Mouse (Mus musculus): Measurements from ENCODE around the gene Dnaaf5. TPM values are rescaled to one million over a fixed set of nuclear protein-coding genes. Genes with fewer than 3 reads are reported as not detected.

Gene Dnaaf5
- polyA plus RNA-seq, 1 experiment from 2014 or later = 6.4 TPM

GRCm38 (mm10) chr5:139220006-139220515 lies 70.0 kb downstream of the Dnaaf5 start:
- WGBS = 64% methylated on average over 4 of the region's 4 CpGs
- H3K27ac ChIP-seq (replicated peaks in 1 of 2; ENCODE audit: control insufficient read depth in 1 of 2, insufficient read depth in 1 of 2, low read depth in 2 of 2, low read length in 2 of 2) = 0 out of 4 replicates have a peak overlapping the region, but pooled peaks of 1 of the 2 experiments have one; percentile 14

GRCm38 (mm10) chr5:139220610-139221009 lies 70.6 kb downstream of the Dnaaf5 start:
- peak; percentile 56; the same call in 1 of the 2 replicates for ATAC-seq (ENCODE audit: insufficient number of reproducible peaks, insufficient read depth, low FRiP score, low read depth)
- H3K27ac ChIP-seq (replicated peaks in 1 of 2; ENCODE audit: control insufficient read depth in 1 of 2, insufficient read depth in 1 of 2, low read depth in 2 of 2, low read length in 2 of 2) = 0 out of 4 replicates have a peak overlapping the region, but pooled peaks of 1 of the 2 experiments have one; percentile 14
- no peak overlapping the region for H3K4me3 ChIP-seq (ENCODE audit: control insufficient read depth in 1 of 2, insufficient read depth in 1 of 2, low read depth in 1 of 2, low read length in 2 of 2)
- H3K4me1 ChIP-seq (ENCODE audit: control insufficient read depth in 2 of 2, insufficient read depth in 2 of 2, low read length in 2 of 2) = peaks cover 0 to 4% of the 10 kb centered on the region in 2 experiments; a peak in 1 of 4 replicates
- H3K9ac ChIP-seq (ENCODE audit: low read length) = no peak overlapping the region
- H3K9me3 ChIP-seq (ENCODE audit: control insufficient read depth, low read length) = no peaks in the 10 kb centered on the region
- H3K4me2 ChIP-seq (ENCODE audit: low read length) = no peak overlapping the region
- peaks cover 66% of the 10 kb centered on the region for H3K36me3 ChIP-seq (ENCODE audit: control insufficient read depth, insufficient read depth, low read length)
- WGBS = 70% methylated on average over 4 of the region's 4 CpGs
- H3K27me3 ChIP-seq (ENCODE audit: control insufficient read depth, insufficient read depth, low read length) = no peaks in the 10 kb centered on the region

More at GRCm38 (mm10) chr5:139220006-139220515, 70.0 kb downstream of the Dnaaf5 start:
- Histone ChIP-seq H3K4me1 (ENCODE audit: control insufficient read depth in 2 of 2, insufficient read depth in 2 of 2, low read length in 2 of 2) (peaks cover 0 to 4% of the 10 kb centered on the region in 2 experiments; a peak in 1 of 4 replicates), H3K36me3 (ENCODE audit: control insufficient read depth, insufficient read depth, low read length) (peaks cover 66% of the 10 kb centered on the region), H3K9ac (ENCODE audit: low read length) (no peak overlapping the region), H3K4me3 (ENCODE audit: control insufficient read depth in 1 of 2, insufficient read depth in 1 of 2, low read depth in 1 of 2, low read length in 2 of 2) (no peak overlapping the region), H3K27me3 (ENCODE audit: control insufficient read depth, insufficient read depth, low read length) (no peaks in the 10 kb centered on the region), H3K9me3 (ENCODE audit: control insufficient read depth, low read length) (no peaks in the 10 kb centered on the region), H3K4me2 (ENCODE audit: low read length) (no peak overlapping the region)
- ATAC-seq (ENCODE audit: insufficient number of reproducible peaks, insufficient read depth, low FRiP score, low read depth) = no peak

GRCm38 (mm10) chr5:139223331-139223730 lies 73.3 kb downstream of the Dnaaf5 start:
- H3K27ac ChIP-seq (replicated peaks in 1 of 2; ENCODE audit: control insufficient read depth in 1 of 2, insufficient read depth in 1 of 2, low read depth in 2 of 2, low read length in 2 of 2) = no peak overlapping the region
- H3K9ac ChIP-seq (ENCODE audit: low read length) = no peak overlapping the region
- peaks cover 80% of the 10 kb centered on the region for H3K36me3 ChIP-seq (ENCODE audit: control insufficient read depth, insufficient read depth, low read length)
- H3K4me3 ChIP-seq (ENCODE audit: control insufficient read depth in 1 of 2, insufficient read depth in 1 of 2, low read depth in 1 of 2, low read length in 2 of 2) = no peak overlapping the region
- no peak for ATAC-seq (ENCODE audit: insufficient number of reproducible peaks, insufficient read depth, low FRiP score, low read depth)
- H3K4me2 ChIP-seq (ENCODE audit: low read length) = no peak overlapping the region
- H3K4me1 ChIP-seq (ENCODE audit: control insufficient read depth in 2 of 2, insufficient read depth in 2 of 2, low read length in 2 of 2) = peaks cover 0 to 4% of the 10 kb centered on the region in 2 experiments; a peak in 1 of 4 replicates
- 95% methylated on average over 10 of the region's 10 CpGs for WGBS
- H3K9me3 ChIP-seq (ENCODE audit: control insufficient read depth, low read length) = no peaks in the 10 kb centered on the region
- no peaks in the 10 kb centered on the region for H3K27me3 ChIP-seq (ENCODE audit: control insufficient read depth, insufficient read depth, low read length)

DNA sequence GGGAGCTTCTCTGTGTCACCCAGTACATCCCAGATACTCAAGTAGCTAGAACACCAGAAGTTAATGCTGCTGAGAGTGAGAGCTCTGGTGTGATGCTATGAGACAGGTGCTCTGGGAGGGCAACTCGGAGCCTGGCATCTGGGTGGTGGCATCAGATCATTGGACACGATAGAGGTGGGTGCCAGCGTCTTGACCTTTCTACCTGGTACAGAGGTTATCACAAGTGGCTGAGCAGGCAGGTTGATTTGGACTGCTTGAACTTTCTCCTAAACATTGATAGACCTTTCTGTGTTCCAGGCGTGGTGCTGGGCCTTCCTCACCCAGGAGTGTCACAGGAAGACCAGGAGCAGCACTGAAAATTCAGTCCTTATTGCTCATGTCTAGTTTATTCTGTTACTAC lies 77.2 kb downstream of the Dnaaf5 start:
- no peak overlapping the region for H3K4me3 ChIP-seq (ENCODE audit: control insufficient read depth in 1 of 2, insufficient read depth in 1 of 2, low read depth in 1 of 2, low read length in 2 of 2)
- H3K9me3 ChIP-seq (ENCODE audit: control insufficient read depth, low read length) = no peaks in the 10 kb centered on the region
- 89% methylated on average over 4 of the region's 4 CpGs for WGBS
- H3K36me3 ChIP-seq (ENCODE audit: control insufficient read depth, insufficient read depth, low read length) = peaks cover 92% of the 10 kb centered on the region
- H3K27ac ChIP-seq (replicated peaks in 1 of 2; ENCODE audit: control insufficient read depth in 1 of 2, insufficient read depth in 1 of 2, low read depth in 2 of 2, low read length in 2 of 2) = no peak overlapping the region
- H3K4me1 ChIP-seq (ENCODE audit: control insufficient read depth in 2 of 2, insufficient read depth in 2 of 2, low read length in 2 of 2) = no peaks in the 10 kb centered on the region
- H3K9ac ChIP-seq (ENCODE audit: low read length) = no peak overlapping the region
- no peak overlapping the region for H3K4me2 ChIP-seq (ENCODE audit: low read length)
- ATAC-seq (ENCODE audit: insufficient number of reproducible peaks, insufficient read depth, low FRiP score, low read depth) = no peak
- H3K27me3 ChIP-seq (ENCODE audit: control insufficient read depth, insufficient read depth, low read length) = no peaks in the 10 kb centered on the region

- H3K4me3 ChIP-seq (ENCODE audit: control insufficient read depth in 1 of 2, insufficient read depth in 1 of 2, low read depth in 1 of 2, low read length in 2 of 2) = no peak overlapping the region
- no peak overlapping the region for H3K4me2 ChIP-seq (ENCODE audit: low read length)
- H3K4me1 ChIP-seq (ENCODE audit: control insufficient read depth in 2 of 2, insufficient read depth in 2 of 2, low read length in 2 of 2) = no peaks in the 10 kb centered on the region
- no peaks in the 10 kb centered on the region for H3K27me3 ChIP-seq (ENCODE audit: control insufficient read depth, insufficient read depth, low read length)
- no peak overlapping the region for H3K9ac ChIP-seq (ENCODE audit: low read length)
- ATAC-seq (ENCODE audit: insufficient number of reproducible peaks, insufficient read depth, low FRiP score, low read depth) = no peak
- H3K36me3 ChIP-seq (ENCODE audit: control insufficient read depth, insufficient read depth, low read length) = peaks cover 89% of the 10 kb centered on the region
- H3K27ac ChIP-seq (replicated peaks in 1 of 2; ENCODE audit: control insufficient read depth in 1 of 2, insufficient read depth in 1 of 2, low read depth in 2 of 2, low read length in 2 of 2) = no peak overlapping the region
- H3K9me3 ChIP-seq (ENCODE audit: control insufficient read depth, low read length) = no peaks in the 10 kb centered on the region
- 96% methylated on average over 2 of the region's 2 CpGs for WGBS
These were observed 77.6 kb downstream of the Dnaaf5 start for GRCm38 (mm10) chr5:139227645-139228044.

DNA sequence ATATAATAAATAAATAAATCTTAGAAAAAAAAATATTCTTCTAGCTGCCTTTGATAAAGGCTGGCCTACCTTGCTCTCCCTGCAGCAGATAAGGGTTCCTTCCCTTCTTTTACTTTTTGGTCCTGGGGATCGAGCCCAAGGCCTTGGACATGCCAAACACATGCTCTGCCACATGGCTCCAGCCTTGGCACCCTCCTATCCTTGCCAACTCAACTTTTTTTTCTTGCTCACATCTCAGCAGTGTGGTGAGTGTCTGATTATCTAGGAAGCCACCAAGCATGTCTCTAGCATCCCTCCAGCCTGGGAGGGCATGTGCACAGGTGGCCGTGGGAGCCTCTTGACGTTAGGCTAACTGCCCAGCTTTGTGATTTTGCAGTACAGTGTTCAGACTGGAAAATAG lies 78.3 kb downstream of the Dnaaf5 start:
- no peak overlapping the region for H3K27ac ChIP-seq (replicated peaks in 1 of 2; ENCODE audit: control insufficient read depth in 1 of 2, insufficient read depth in 1 of 2, low read depth in 2 of 2, low read length in 2 of 2)
- H3K36me3 ChIP-seq (ENCODE audit: control insufficient read depth, insufficient read depth, low read length) = peaks cover 89% of the 10 kb centered on the region
- no peak overlapping the region for H3K9ac ChIP-seq (ENCODE audit: low read length)
- ATAC-seq (ENCODE audit: insufficient number of reproducible peaks, insufficient read depth, low FRiP score, low read depth) = no peak
- no peaks in the 10 kb centered on the region for H3K27me3 ChIP-seq (ENCODE audit: control insufficient read depth, insufficient read depth, low read length)
- WGBS = 91% methylated on average over 3 of the region's 3 CpGs
- no peak overlapping the region for H3K4me2 ChIP-seq (ENCODE audit: low read length)
- H3K4me1 ChIP-seq (ENCODE audit: control insufficient read depth in 2 of 2, insufficient read depth in 2 of 2, low read length in 2 of 2) = no peaks in the 10 kb centered on the region
- no peaks in the 10 kb centered on the region for H3K9me3 ChIP-seq (ENCODE audit: control insufficient read depth, low read length)
- no peak overlapping the region for H3K4me3 ChIP-seq (ENCODE audit: control insufficient read depth in 1 of 2, insufficient read depth in 1 of 2, low read depth in 1 of 2, low read length in 2 of 2)

DNA sequence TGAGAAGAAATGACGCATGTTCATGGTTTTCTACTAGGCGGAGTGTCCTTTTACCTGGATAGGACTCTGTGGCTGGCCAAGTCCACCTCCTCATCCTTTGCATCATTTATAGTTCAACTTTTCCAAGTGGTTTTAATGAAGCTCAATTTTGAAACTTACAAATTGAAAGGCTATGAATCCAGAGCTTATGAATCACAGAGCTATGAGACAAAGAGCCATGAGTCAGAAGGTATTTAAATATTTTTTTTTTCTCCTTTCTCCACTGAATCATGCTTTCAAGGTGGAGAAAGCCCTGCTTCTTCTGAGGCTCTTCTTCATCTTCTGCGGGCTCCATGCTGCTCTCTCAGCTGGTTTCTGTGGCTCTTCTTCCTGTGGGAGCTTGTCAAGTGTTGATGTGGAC lies 79.7 kb downstream of the Dnaaf5 start:
- Histone ChIP-seq H3K4me2 (ENCODE audit: low read length) (no peak overlapping the region), H3K9ac (ENCODE audit: low read length) (no peak overlapping the region), H3K4me3 (ENCODE audit: control insufficient read depth in 1 of 2, insufficient read depth in 1 of 2, low read depth in 1 of 2, low read length in 2 of 2) (no peak overlapping the region), H3K27ac (replicated peaks in 1 of 2; ENCODE audit: control insufficient read depth in 1 of 2, insufficient read depth in 1 of 2, low read depth in 2 of 2, low read length in 2 of 2) (no peak overlapping the region), H3K36me3 (ENCODE audit: control insufficient read depth, insufficient read depth, low read length) (peaks cover 89% of the 10 kb centered on the region), H3K9me3 (ENCODE audit: control insufficient read depth, low read length) (no peaks in the 10 kb centered on the region), H3K27me3 (ENCODE audit: control insufficient read depth, insufficient read depth, low read length) (no peaks in the 10 kb centered on the region), H3K4me1 (ENCODE audit: control insufficient read depth in 2 of 2, insufficient read depth in 2 of 2, low read length in 2 of 2) (no peaks in the 10 kb centered on the region)
- 95% methylated on average over 3 of the region's 3 CpGs for WGBS
- no peak for ATAC-seq (ENCODE audit: insufficient number of reproducible peaks, insufficient read depth, low FRiP score, low read depth)

GRCm38 (mm10) chr5:139232083-139232482 lies 82.1 kb downstream of the Dnaaf5 start:
- no peaks in the 10 kb centered on the region for H3K27me3 ChIP-seq (ENCODE audit: control insufficient read depth, insufficient read depth, low read length)
- 82% methylated on average over 3 of the region's 3 CpGs for WGBS
- H3K4me2 ChIP-seq (ENCODE audit: low read length) = no peak overlapping the region
- H3K27ac ChIP-seq (replicated peaks in 1 of 2; ENCODE audit: control insufficient read depth in 1 of 2, insufficient read depth in 1 of 2, low read depth in 2 of 2, low read length in 2 of 2) = no peak overlapping the region
- H3K9me3 ChIP-seq (ENCODE audit: control insufficient read depth, low read length) = no peaks in the 10 kb centered on the region
- H3K4me3 ChIP-seq (ENCODE audit: control insufficient read depth in 1 of 2, insufficient read depth in 1 of 2, low read depth in 1 of 2, low read length in 2 of 2) = no peak overlapping the region
- peaks cover 90% of the 10 kb centered on the region for H3K36me3 ChIP-seq (ENCODE audit: control insufficient read depth, insufficient read depth, low read length)
- no peaks in the 10 kb centered on the region for H3K4me1 ChIP-seq (ENCODE audit: control insufficient read depth in 2 of 2, insufficient read depth in 2 of 2, low read length in 2 of 2)
- no peak overlapping the region for H3K9ac ChIP-seq (ENCODE audit: low read length)
- no peak for ATAC-seq (ENCODE audit: insufficient number of reproducible peaks, insufficient read depth, low FRiP score, low read depth)
